Mouse (Mus musculus): Measurements from ENCODE around the gene Pitpna.

DNA sequence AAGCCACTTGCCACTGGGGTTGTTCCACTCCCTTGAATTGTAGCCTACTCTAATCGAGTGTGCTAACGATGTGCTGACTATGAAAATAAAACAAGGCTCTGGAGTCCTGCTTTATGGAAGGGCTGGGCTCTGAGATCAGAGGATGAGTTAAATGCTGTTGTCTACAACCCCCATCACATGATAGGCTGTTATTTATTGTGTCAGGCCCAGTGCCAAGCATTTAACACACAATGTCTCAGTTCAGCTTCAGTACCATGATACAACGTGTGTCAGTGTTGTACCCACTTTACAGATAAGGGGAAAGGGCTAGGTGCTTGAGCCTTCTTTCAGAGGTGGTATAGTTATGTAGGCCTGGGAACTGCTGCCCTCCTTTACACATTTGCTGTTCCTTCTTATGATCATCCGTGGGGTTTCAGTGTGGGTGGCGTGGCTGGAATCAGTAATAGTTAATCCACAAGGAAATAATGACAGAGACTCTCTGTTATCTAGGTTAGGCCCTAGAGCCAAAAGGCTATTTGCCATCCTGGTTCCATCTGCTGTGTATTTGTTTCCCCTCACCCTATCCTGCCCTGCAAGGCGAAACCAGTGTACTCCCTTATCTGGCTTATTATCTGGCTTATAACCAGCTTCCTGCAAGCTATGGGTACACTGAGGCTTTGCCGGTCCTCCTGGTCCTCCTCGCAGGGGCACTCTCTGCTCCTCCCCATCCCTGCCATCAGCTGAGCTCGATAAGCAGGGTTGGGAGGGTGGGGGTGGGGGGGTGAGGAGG is 20.4 kb upstream of the Pitpna start:
- TF ChIP-seq POLR2A (IDR thresholded peaks at IDR 0.05; ENCODE audit: low read depth, low read length) = no peak
- TF ChIP-seq CTCF (IDR thresholded peaks at IDR 0.05; ENCODE audit: borderline replicate concordance, insufficient read depth, low read length) = no peak

Data from embryonic fibroblast, embryonic 13.5 days (primary cell).